Mouse (Mus musculus) left cerebral cortex, adult 8-10 months (tissue): ENCODE measurements around the gene Col6a1. TPM values are rescaled to one million over a fixed set of nuclear protein-coding genes. Genes with fewer than 3 reads are reported as not detected.

Experiments
- DNase-seq, 2 experiments: peaks; one replicate each; pipeline ENCODE4 v3.0.0; 2022; ENCODE audit warnings: low spot score in 2 of 2
- total RNA-seq, 4 experiments: library from RNA; stranded (reverse); gene quantifications; 2 replicates each; pipeline ENCODE4 v1.2.4; 2022

Col6a1 gene
- total RNA-seq, 4 experiments from 2014 or later: 48.8 to 56.0 (median 51.9) TPM

DNA sequence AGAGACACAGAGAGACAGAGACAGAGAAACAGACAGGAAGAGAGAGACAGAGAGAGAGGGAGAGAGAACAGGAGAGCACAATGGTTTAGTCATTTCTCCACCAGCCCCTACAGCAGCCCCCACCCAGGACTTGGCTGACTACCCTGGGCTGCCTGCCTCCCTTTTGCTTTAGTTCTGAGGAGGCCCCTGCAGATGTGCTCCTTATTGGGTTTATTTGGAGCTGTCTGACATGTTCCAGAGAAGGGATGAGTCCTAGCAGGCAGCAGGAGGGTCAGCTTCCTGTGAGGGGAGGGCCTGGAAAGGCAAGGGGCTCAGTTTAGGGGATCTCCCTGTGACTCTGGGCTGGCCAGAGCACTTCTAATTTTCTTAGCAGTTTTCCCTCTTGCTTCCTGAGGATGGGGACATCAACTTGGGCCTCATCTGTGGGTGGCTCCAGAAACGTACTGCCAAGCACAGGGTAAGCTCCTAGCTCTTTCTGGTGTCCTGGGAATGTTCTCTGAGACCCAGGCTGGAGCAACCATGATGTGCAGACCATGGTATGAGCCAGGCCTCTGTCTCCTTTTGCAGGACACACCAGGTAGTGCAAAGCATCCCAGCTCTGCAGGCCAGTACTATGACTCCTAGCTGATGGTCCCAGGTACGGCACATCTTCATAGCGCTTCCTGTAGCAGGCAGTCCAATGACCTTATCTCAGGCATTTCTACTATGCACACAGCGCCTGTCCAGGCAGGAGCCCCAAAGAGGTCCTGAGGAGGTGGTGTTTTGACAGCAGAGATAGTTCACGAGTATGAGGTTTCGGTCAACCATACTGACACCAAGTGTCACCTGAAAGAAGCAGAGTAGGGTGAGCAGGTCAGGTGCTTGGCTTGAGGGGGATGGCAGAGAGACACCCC is 45.0 kb downstream of the Col6a1 start:
- no peak for DNase-seq

DNA sequence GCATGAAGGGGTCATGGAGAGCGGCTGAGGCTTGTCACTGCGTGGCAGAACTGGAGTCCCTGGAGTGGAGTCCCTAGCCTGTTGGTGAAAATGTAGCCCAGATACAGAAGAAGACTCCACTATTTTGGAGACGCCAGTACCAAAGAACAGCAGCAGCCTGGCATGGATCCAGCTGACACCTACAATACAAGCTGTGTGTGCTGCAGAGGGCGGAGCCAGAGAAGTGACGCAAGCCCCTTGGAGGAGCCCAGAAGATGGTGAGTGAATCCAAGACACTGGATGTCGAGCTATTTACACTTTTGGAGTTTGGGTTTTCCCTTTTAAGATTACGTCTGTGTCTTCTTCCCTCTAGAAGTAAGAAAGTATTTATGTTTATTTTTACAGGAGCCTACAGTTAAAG is 47.8 kb downstream of the Col6a1 start:
- peak in 1 of 2 experiments; percentile 74 for DNase-seq

DNA sequence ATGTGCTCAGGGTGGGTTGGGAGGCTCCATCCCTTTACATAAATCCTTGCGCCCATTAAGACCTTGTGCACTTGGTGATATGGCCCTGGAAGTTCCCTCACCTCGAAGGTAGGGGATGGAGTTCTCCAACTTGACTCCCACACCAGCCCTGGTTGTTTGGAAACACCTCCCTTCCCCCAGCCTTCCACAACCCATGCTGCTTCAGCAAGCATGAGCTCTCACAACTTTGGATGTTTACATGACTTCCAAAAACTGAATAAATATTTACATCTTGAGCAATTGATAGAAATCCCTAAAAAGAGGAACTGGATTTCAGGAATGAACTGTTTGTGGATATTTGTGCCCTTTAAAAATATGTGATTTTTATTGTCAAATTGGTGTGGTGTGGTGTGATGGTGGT is 50.7 kb downstream of the Col6a1 start:
- DNase-seq: no peak

DNA sequence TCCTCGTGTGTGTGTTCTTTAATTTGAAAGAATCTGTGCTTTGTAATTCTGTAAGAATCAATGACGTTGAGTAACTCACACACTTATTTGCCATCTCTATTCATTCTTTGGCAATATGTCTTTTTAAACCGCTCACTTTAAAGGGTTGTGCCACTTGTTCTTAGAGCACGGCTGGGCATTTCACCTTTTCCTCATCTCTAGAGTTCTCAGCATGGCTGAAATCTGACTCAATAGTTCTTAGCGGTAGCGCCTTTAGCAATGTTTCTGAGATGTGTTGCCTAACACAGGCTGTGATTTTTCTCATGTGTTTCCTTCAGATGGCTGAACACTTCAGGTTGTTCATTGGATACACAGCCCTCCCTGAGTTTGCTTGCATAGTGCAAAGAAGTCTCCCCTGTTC is 51.4 kb downstream of the Col6a1 start:
- no peak for DNase-seq

DNA sequence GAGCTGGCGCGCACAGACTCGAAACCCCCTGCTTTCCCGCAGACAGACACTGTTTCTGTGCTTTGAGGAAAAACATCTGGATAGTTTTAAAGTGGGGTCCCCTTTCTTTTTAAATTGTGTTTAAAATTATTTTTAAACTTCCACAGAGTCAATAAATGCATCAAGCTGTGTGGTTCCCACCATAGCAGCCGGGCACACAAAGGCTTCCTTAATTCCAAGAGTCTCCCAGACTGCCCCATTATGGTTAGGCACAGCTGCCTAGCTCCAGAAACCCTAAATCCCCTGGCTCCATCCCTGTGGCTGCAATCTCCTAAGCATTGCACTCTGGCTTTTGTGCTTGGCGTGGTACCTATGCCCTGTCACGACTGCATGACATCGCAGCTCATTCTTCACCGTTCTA is 54.0 kb downstream of the Col6a1 start:
- DNase-seq: no peak

DNA sequence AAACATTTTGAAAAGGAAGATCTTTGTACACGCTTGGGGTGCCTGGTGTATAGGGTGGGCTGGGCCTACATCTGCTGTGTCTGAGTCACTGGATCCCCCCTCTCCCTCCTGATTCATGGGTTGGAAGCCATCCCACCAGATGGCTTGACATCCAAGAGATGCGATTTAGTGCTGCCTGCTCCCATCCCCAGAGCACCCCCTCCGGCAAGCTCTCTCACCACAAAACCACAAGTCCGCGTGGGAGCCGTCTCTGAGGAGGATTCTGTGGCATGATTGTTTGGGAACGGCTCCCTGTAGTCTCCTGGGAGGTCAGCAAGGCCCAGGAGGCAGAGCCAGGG is 57.1 kb downstream of the Col6a1 start:
- DNase-seq: peak; percentile 19 to 89

DNA sequence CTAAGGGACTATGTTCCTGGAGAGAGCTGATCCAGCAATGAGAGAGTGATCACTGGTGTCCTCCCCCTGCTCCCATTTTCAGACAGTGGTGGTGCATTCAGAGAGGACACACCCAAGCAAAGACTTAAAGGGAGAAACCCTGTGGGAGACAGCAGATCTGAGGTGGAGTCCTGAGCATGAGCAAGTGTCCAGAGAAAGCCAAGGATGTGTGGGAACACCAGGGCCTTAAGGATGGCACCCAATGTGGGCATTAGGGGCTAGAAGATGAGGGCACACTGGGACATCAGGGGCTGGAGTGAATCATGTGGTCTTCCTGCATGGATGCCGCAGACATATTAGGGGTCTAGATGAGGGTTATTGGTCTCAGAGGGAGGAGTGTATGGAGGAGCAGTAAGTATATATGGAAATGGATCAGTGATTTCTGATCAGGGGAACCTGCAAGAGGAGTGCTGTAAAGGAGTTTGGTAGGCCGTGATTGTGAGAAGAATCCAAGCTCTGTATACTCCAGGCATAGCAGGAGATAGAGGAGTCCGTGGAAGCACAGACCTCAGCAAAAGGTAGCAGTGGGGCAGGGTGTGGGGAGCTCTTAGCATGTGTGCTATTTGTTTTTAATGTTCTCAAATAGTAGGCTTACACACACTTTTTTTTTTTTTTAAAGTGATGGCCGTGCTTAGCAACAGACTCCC is 57.6 kb downstream of the Col6a1 start:
- no peak for DNase-seq

DNA sequence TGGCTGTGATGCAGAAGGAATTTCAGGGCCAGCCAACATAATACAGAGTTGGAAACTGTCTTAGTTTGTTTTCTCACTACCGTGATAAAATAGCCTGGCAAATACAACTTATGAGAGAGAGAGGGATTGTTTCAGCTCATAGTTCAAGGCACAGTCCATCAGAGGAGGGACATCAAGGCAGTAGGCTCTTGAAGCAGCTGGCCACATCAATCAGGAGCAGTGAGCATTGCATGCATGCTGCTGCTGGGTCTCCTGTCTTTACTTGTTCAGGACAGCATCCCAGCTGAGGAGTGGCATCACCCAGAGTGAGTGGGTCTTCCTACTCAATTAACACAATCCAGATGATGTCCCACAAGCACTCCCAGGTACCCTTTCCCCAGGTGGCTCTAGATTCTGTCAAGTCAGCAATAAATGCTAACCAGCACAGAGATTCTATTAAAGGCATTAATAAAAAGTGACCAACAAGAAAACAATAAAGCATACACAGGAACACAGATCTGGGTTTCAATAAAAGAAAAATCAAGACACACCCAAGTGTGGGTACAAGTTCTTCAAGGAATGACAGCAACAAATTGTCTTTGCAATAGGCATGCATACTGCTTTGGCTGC is 58.7 kb downstream of the Col6a1 start:
- DNase-seq: no peak

DNA sequence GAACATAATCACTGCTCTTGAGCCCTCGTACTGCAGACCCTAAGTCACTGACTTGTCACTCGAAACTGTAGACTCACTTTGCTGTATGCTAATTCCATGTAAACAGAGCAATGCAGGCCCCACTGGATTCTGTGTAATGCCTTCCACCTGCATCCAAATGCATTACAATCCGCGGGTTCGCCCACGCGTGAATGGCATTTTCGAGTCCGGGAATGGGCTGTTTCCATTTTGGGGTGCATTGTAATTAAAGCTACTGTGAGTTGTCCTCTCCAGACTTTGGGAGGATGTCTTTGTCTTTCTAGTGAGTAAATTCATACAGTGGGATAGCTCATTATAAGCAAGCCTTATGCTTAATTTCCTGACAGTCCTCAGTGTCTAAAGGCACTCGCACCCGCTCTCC is 60.4 kb downstream of the Col6a1 start:
- no peak for DNase-seq

DNA sequence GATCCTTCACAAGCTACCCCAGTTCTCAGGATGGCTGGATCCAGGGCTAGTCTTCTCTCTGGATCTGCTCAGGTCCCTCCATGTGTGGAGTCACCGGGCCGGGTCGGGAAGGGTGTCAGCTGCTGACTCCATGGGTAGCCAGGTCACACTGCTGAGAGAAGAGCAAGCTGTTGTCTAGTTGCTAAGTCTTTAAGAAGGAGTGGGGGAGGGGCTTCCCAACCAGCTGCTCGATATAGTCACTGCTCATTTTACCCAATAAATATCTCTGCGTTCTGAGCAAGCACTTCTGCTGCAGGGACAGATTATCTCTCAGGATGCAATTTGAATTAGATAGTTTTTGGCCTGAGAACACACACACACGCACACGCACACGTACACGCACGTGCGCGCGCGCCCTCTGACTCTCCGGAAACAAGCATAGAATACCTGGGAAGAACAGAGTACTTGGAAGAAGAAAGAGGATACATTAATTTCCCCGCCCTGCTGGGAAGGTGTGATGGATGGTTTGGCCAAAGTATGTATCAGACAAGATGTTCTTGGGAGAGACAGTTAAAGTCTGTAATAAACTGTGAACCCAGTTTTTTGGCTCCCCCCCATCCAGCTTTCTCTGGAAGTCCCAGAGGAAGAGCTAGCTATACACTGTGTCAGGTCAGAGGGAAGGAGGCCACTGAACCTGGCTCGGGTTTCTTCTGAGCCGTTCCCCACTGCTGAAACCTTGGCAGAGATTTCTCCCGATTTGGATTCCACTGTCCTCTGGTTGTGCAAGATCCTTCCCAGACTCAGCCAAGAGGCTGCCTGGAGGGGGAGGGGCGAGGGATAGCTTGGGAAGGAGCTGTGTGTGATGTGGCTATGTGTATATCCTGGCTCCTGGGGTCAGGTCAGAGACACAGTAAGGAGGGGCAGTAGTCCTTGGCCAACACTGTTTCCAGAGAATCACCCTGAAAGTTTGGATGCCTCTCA is 61.5 kb downstream of the Col6a1 start:
- DNase-seq: no peak

Other genes with a start within 250 kb of the Col6a1 start
- gene Lss, start 194.6 kb downstream of the Col6a1 start, total RNA-seq: 10 to 100 TPM; 49.1 to 67.2 (median 58.5) TPM
- gene Spatc1l, start 163.9 kb downstream of the Col6a1 start, total RNA-seq: not detected
- gene Ftcd, start 150.5 kb downstream of the Col6a1 start, total RNA-seq: under 1 TPM in 2 of 4 experiments, not detected in 2; 0.15 to 0.17 TPM
- gene Col6a2, start 102.5 kb downstream of the Col6a1 start, total RNA-seq: 10 to 100 TPM; 11.0 to 13.7 (median 11.7) TPM
- gene Pcbp3, start 235.7 kb upstream of the Col6a1 start, total RNA-seq: 10 to 100 TPM; 62.1 to 75.2 (median 68.7) TPM